Mouse (Mus musculus): ENCODE measurements around the gene Synrg.

- no peak for TF ChIP-seq CTCF (IDR thresholded peaks at IDR 0.05; ENCODE audit: low read depth)
- TF ChIP-seq EP300 (IDR thresholded peaks at IDR 0.05; ENCODE audit: low read depth): no peak
These were observed 114.4 kb downstream of the Synrg start for GRCm38 (mm10) chr11:84078601-84079000.

All from liver, postnatal 0 days (tissue).